Mouse (Mus musculus) ovary, adult 2 months (tissue): ENCODE data around the gene Dlx3. TPM values are rescaled to one million over a fixed set of nuclear protein-coding genes. Genes with fewer than 3 reads are reported as not detected.

Experiments
- polyA plus RNA-seq: library from polyadenylated mRNA; depleted of rRNA; stranded (reverse); fragments of >200 nt; gene quantifications from 2 replicates; pipeline ENCODE4 v1.2.3, GENCODE M21; 2012; rRNA removed

The Dlx3 gene
- polyA plus RNA-seq = 0.10 and 0.15 TPM in 2 replicates

GRCm38 (mm10) chr11:95119990-95120632 is at the start of gene Dlx3:
TSS of gene Dlx3 (plus strand) at chr11:95120119.

GRCm38 (mm10) chr11:95076536-95077111 is 43.3 kb upstream of the Dlx3 start, which contains the start of gene Itga3:
TSS of gene Itga3 (minus strand) at chr11:95076801.

GRCm38 (mm10) chr11:95145851-95146403 is 26.0 kb downstream of the Dlx3 start, which contains the start of gene Dlx4:
TSS of gene Dlx4 (minus strand) at chr11:95146263.

Other genes starting within 250 kb of the Dlx3 start
- gene Col1a1, start 183.9 kb upstream of the Dlx3 start, polyA plus RNA-seq = 270 and 286 TPM in 2 replicates
- gene Hils1, start 152.5 kb upstream of the Dlx3 start, polyA plus RNA-seq = 0.86 TPM in 1 of 2 replicates, not detected in the other
- gene Sgca, start 143.8 kb upstream of the Dlx3 start, polyA plus RNA-seq = 8.3 and 10.0 TPM in 2 replicates
- 45.8 and 60.5 TPM in 2 replicates for gene Ppp1r9b, start 129.1 kb upstream of the Dlx3 start, polyA plus RNA-seq
- gene Samd14, start 110.2 kb upstream of the Dlx3 start, polyA plus RNA-seq = 24.1 and 26.8 TPM in 2 replicates
- 54.3 and 79.6 TPM in 2 replicates for gene Pdk2, start 78.8 kb upstream of the Dlx3 start, polyA plus RNA-seq
- gene Itga3, start 43.3 kb upstream of the Dlx3 start, polyA plus RNA-seq = 74.4 and 82.7 TPM in 2 replicates
- gene Dlx4, start 26.1 kb downstream of the Dlx3 start, polyA plus RNA-seq = 0.25 and 0.36 TPM in 2 replicates
- gene Tac4, start 141.4 kb downstream of the Dlx3 start, polyA plus RNA-seq = not detected in 2 replicates
- 30.4 and 42.3 TPM in 2 replicates for gene Kat7, start 190.1 kb downstream of the Dlx3 start, polyA plus RNA-seq
- gene Fam117a, start 216.9 kb downstream of the Dlx3 start, polyA plus RNA-seq = 39.2 and 45.2 TPM in 2 replicates